Mouse (Mus musculus): ENCODE measurements around the gene Kpna1. TPM values are rescaled to one million over a fixed set of nuclear protein-coding genes. Genes with fewer than 3 reads are reported as not detected.

Kpna1 gene
- total and polyA plus RNA-seq, 3 experiments, result 22.1 to 63.9 (median 57.9) TPM

DNA sequence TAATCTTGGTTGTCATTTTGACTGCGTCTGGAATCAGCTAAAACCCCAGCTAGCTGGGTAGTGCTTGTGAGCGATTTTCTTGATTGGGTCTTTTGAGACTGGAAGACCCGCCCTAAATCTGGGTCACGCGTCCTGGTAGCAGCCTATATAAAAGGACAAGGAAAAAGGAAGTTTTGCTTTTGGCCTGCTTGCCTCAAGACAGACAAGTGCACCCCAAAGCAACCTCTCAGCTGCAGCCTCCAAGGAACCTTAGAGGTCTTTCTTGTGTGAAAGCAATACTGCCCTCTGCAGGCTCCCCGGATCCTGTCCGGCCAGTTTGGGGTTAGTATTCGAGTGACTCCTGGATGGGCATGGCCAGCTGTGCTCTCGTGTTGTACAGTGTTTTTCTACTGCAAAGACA is 38.9 kb upstream of the Kpna1 start:
- peak overlapping the region; percentile 68 to 100 (median 69) for H3K4me3 ChIP-seq (replicated peaks in 1 of 3; ENCODE audit: low read depth in 2 of 3, low read length in 2 of 3, poor library complexity in 1 of 3)
- peaks cover 6% of the 10 kb centered on the region for H3K79me2 ChIP-seq (replicated peaks; ENCODE audit: control insufficient read depth, extremely low read depth, insufficient read depth, poor library complexity, severe bottlenecking)
- dilution Hi-C loops (cut with MboI; ENCODE audit: extremely low pct_ligation_motif_present, extremely low pct_unique_long_range_greater_than_20kb, low sequenced_read_pairs), result no loop called here
- H3K27me3 ChIP-seq (replicated peaks), result no peaks in the 10 kb centered on the region
- peak overlapping the region; percentile 83 for H3K4me2 ChIP-seq (ENCODE audit: insufficient read depth, low read depth, poor library complexity, severe bottlenecking)
- peak overlapping the region; percentile 64 for H3K9ac ChIP-seq (ENCODE audit: insufficient read depth, low read depth)
- no peaks in the 10 kb centered on the region for H3K9me3 ChIP-seq (replicated peaks; ENCODE audit: low read length)
- in situ Hi-C loops (cut with MboI; ENCODE audit: low pct_ligation_motif_present, low pct_unique_long_range_greater_than_20kb, low sequenced_read_pairs), result loop anchor here (5.0 to 10.0 kb wide), 2 partner anchors 67 to 195 kb away; partner anchors contain the start of gene Parp14
- peaks cover 29 to 51% of the 10 kb centered on the region in 2 experiments for H3K36me3 ChIP-seq (replicated peaks in 1 of 2; ENCODE audit: control insufficient read depth in 1 of 2, insufficient read depth in 1 of 2, low read length in 1 of 2)
- peaks cover 6 to 28% of the 10 kb centered on the region in 2 experiments for H3K4me1 ChIP-seq (ENCODE audit: control insufficient read depth in 1 of 2, insufficient read depth in 2 of 2)
- H3K27ac ChIP-seq (ENCODE audit: insufficient read depth, low read depth), result peak overlapping the region; percentile 55
- DNase-seq (ENCODE audit: extremely low read depth), result peak; percentile 95
- no peak for TF ChIP-seq NRF1 (IDR thresholded peaks at IDR 0.05; ENCODE audit: low read depth, low read length)
- peak; percentile 64 for TF ChIP-seq USF2 (conservative IDR thresholded peaks at IDR 0.05; ENCODE audit: low read depth, low read length)
- TF ChIP-seq POLR2AphosphoS2 (IDR thresholded peaks at IDR 0.05; ENCODE audit: low read depth, low read length), result no peak; the same call in 1 of the 2 replicates
- TF ChIP-seq JUND (conservative IDR thresholded peaks at IDR 0.05; ENCODE audit: low read depth, low read length), result no peak
- TF ChIP-seq SIN3A (IDR thresholded peaks at IDR 0.05; ENCODE audit: low read length), result peak; percentile 68; the same call in 1 of the 2 replicates
- TF ChIP-seq MAZ (IDR thresholded peaks at IDR 0.05; ENCODE audit: low read depth, low read length), result peak; percentile 70; the same call in 1 of the 2 replicates
- peak; percentile 46; the same call in 1 of the 2 replicates for TF ChIP-seq RCOR1 (conservative IDR thresholded peaks at IDR 0.05; ENCODE audit: low read depth, low read length)
- TF ChIP-seq ZMIZ1 (IDR thresholded peaks at IDR 0.05; ENCODE audit: low read depth, low read length), result peak; percentile 89; the same call in 1 of the 2 replicates
- peak; percentile 31; the same call in 1 of the 2 replicates for TF ChIP-seq MEF2A (IDR thresholded peaks at IDR 0.05; ENCODE audit: borderline replicate concordance, low read depth, low read length)
- TF ChIP-seq HCFC1 (IDR thresholded peaks at IDR 0.05; ENCODE audit: low read depth, low read length), result no peak; the same call in 1 of the 2 replicates
- peak; percentile 45; the same call in 1 of the 2 replicates for TF ChIP-seq MAX (IDR thresholded peaks at IDR 0.05; ENCODE audit: low read length)
- TF ChIP-seq SMC3 (IDR thresholded peaks at IDR 0.05; ENCODE audit: low read depth, low read length), result peak; percentile 80
- peak; percentile 76 for TF ChIP-seq RAD21 (IDR thresholded peaks at IDR 0.05; ENCODE audit: low read depth, low read length)
- peak; percentile 24; the same call in 1 of the 2 replicates for TF ChIP-seq ETS1 (conservative IDR thresholded peaks at IDR 0.05; ENCODE audit: low read depth, low read length)
- TF ChIP-seq ZKSCAN1 (IDR thresholded peaks at IDR 0.05; ENCODE audit: borderline replicate concordance, low read depth, low read length), result no peak
- TF ChIP-seq CTCF (conservative IDR thresholded peaks at IDR 0.05 in 1 of 2, IDR thresholded peaks at IDR 0.05 in 1 of 2; ENCODE audit: low read depth in 2 of 2, low read length in 2 of 2), result peak; percentile 76 to 94
- no peak for TF ChIP-seq PAX5 (IDR thresholded peaks at IDR 0.05; ENCODE audit: low read length)
- no peak for TF ChIP-seq ZNF384 (IDR thresholded peaks at IDR 0.05; ENCODE audit: low read depth, low read length)
- peak; percentile 70 for TF ChIP-seq BHLHE40 (IDR thresholded peaks at IDR 0.05; ENCODE audit: low read depth, low read length)
- peak; percentile 73; the same call in 1 of the 2 replicates for TF ChIP-seq MYC (IDR thresholded peaks at IDR 0.05; ENCODE audit: low read depth, low read length)
- peak; percentile 67; the same call in 1 of the 2 replicates for TF ChIP-seq TCF12 (IDR thresholded peaks at IDR 0.05; ENCODE audit: low read depth, low read length)
- peak; percentile 26; the same call in 1 of the 2 replicates for TF ChIP-seq ZC3H11A (IDR thresholded peaks at IDR 0.05; ENCODE audit: low read depth, low read length)
- TF ChIP-seq MXI1 (IDR thresholded peaks at IDR 0.05; ENCODE audit: low read depth, low read length), result peak; percentile 72
- peak; percentile 86 for TF ChIP-seq POLR2A (IDR thresholded peaks at IDR 0.05; ENCODE audit: low read depth, low read length)
- 0 out of 2 replicates have a peak, but pooled peaks have one; percentile 16 for TF ChIP-seq KAT2A (IDR thresholded peaks at IDR 0.05; ENCODE audit: insufficient replicate concordance, low read length)
- TF ChIP-seq EP300 (IDR thresholded peaks at IDR 0.05; ENCODE audit: low read length), result no peak
- no peak for TF ChIP-seq MAFK (IDR thresholded peaks at IDR 0.05; ENCODE audit: insufficient replicate concordance, low read length)
- no peak for TF ChIP-seq GABPA (IDR thresholded peaks at IDR 0.05; ENCODE audit: insufficient replicate concordance, low read depth, low read length)
- TF ChIP-seq E2F4 (IDR thresholded peaks at IDR 0.05; ENCODE audit: insufficient replicate concordance, low read depth, low read length), result 0 out of 2 replicates have a peak, but pooled peaks have one; percentile 52
- no peak for TF ChIP-seq CHD1 (IDR thresholded peaks at IDR 0.05; ENCODE audit: low read depth, low read length)
- peak; percentile 76 for TF ChIP-seq IRF4 (IDR thresholded peaks at IDR 0.05; ENCODE audit: low read depth, low read length)
- peak; percentile 94 for TF ChIP-seq TBP (conservative IDR thresholded peaks at IDR 0.05; ENCODE audit: low read depth, low read length)
- TF ChIP-seq NELFE (IDR thresholded peaks at IDR 0.05; ENCODE audit: low read depth, low read length), result peak; percentile 77
- no peak for TF ChIP-seq UBTF (IDR thresholded peaks at IDR 0.05; ENCODE audit: low read depth, low read length)
- peak; percentile 77 for TF ChIP-seq ELF1 (IDR thresholded peaks at IDR 0.05; ENCODE audit: low read depth, low read length)
- peak; percentile 68 for TF ChIP-seq USF1 (IDR thresholded peaks at IDR 0.05; ENCODE audit: low read depth, low read length)
- TF ChIP-seq CHD2 (IDR thresholded peaks at IDR 0.05; ENCODE audit: low read length), result no peak
- TF ChIP-seq JUN (IDR thresholded peaks at IDR 0.05; ENCODE audit: insufficient read depth, low read depth, low read length), result no peak

Measured in CH12.LX (cell line).